Mouse (Mus musculus): ENCODE data around the gene Ncbp2. TPM values are rescaled to one million over a fixed set of nuclear protein-coding genes. Genes with fewer than 3 reads are reported as not detected.

Ncbp2 gene
- polyA plus RNA-seq, 1 experiment = 34.4 TPM

DNA sequence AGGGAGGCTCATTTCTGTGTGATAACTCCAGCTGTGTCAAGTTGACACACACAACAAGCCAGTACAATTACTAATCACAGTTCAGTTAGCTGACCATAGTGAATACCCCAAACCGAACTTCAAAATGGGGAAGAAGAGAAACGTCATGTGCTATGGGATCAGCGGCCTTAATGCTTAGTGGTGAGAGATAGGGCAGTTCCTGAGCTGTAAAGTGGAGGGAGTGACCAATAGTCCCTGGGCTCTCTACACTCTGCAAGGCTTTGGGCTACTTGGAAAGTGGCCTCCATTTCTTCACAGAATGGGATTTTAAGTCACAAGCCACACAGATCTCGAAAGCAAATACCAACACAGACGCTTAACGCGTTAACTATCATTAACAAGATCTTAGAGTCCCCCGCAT is 980 bp upstream of the Ncbp2 start:
- Histone ChIP-seq H3K79me3 (ENCODE audit: low read depth) (peaks cover 53% of the 10 kb centered on the region), H3K36me3 (ENCODE audit: control insufficient read depth, insufficient read depth) (peaks cover 11% of the 10 kb centered on the region), H3K27me3 (ENCODE audit: control insufficient read depth, insufficient read depth, insufficient read length) (no peaks in the 10 kb centered on the region), H3K79me2 (ENCODE audit: control insufficient read depth, insufficient read depth) (peaks cover 73% of the 10 kb centered on the region), H3K4me3 (ENCODE audit: insufficient read depth, poor library complexity, severe bottlenecking) (peak overlapping the region; percentile 87), H3ac (ENCODE audit: control insufficient read depth, insufficient read length, low read depth) (peak overlapping the region; percentile 89)
- TF ChIP-seq FOSL1 (IDR thresholded peaks at IDR 0.05; ENCODE audit: insufficient read depth, low read length, poor library complexity, severe bottlenecking) (no peak), MYOD1 (IDR thresholded peaks at IDR 0.05; ENCODE audit: control insufficient read depth, insufficient read length, low read depth) (no peak), USF1 (IDR thresholded peaks at IDR 0.05; ENCODE audit: low read depth) (no peak), MYOG (IDR thresholded peaks at IDR 0.05; ENCODE audit: control insufficient read depth, extremely low read depth, insufficient read length) (no peak), CEBPB (IDR thresholded peaks at IDR 0.05; ENCODE audit: low read depth) (no peak), CTCF (IDR thresholded peaks at IDR 0.05; ENCODE audit: control insufficient read depth, insufficient read depth, insufficient read length) (no peak), MAX (IDR thresholded peaks at IDR 0.05) (no peak)

DNA sequence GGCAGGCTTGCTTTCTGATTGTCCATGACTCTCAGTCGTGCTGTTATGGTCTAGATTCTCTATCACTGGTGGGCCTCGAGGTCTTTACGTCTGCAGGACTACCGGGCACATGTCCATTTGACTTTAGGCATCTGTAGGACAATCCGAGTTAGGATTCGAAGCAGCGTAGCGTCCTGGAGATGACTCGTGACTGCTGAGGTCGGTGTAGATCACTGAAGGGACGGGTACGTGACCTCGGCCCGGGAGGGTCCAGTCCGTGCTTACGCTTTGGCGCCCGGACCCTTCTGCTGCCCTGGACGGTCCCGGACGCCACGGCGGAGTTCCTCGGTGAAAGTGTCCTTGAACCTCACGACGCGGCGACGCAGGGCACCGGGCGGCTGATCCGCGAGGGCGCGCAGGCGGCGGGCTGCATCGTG is 404 bp upstream of the Ncbp2 start:
- TF ChIP-seq MAX (IDR thresholded peaks at IDR 0.05) (no peak), CTCF (IDR thresholded peaks at IDR 0.05; ENCODE audit: control insufficient read depth, insufficient read depth, insufficient read length) (no peak), CEBPB (IDR thresholded peaks at IDR 0.05; ENCODE audit: low read depth) (no peak), FOSL1 (IDR thresholded peaks at IDR 0.05; ENCODE audit: insufficient read depth, low read length, poor library complexity, severe bottlenecking) (no peak), MYOG (IDR thresholded peaks at IDR 0.05; ENCODE audit: control insufficient read depth, extremely low read depth, insufficient read length) (no peak)
- no peaks in the 10 kb centered on the region for H3K27me3 ChIP-seq (ENCODE audit: control insufficient read depth, insufficient read depth, insufficient read length)
- peak overlapping the region; percentile 87 for H3K4me3 ChIP-seq (ENCODE audit: insufficient read depth, poor library complexity, severe bottlenecking)
- H3K79me2 ChIP-seq (ENCODE audit: control insufficient read depth, insufficient read depth) = peaks cover 79% of the 10 kb centered on the region
- H3ac ChIP-seq (ENCODE audit: control insufficient read depth, insufficient read length, low read depth) = peak overlapping the region; percentile 89
- H3K79me3 ChIP-seq (ENCODE audit: low read depth) = peaks cover 53% of the 10 kb centered on the region
- H3K36me3 ChIP-seq (ENCODE audit: control insufficient read depth, insufficient read depth) = peaks cover 11% of the 10 kb centered on the region

DNA sequence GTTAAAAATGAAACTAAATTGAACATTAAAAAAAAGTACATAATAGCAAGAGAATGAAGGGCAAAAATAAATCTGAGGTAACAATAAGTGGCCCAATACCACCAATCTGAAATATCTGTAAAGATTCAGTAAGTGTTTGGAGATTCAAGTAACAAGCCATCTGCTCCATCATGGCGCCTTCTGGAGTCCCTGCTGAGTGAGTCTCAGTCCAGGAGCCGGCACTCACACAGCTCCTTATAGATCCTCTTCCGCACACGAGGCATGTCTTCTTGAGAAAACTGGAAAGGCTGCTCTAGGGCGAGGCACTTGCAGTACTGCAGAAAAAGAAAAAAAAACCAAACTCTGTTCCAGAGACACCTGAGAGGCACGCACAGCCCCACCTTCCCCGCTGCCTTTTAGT is 14.9 kb downstream of the Ncbp2 start:
- TF ChIP-seq MYOG (IDR thresholded peaks at IDR 0.05; ENCODE audit: control insufficient read depth, extremely low read depth, insufficient read length) (no peak), FOSL1 (IDR thresholded peaks at IDR 0.05; ENCODE audit: insufficient read depth, low read length, poor library complexity, severe bottlenecking) (no peak), MYOD1 (IDR thresholded peaks at IDR 0.05; ENCODE audit: control insufficient read depth, insufficient read length, low read depth) (no peak), MAX (IDR thresholded peaks at IDR 0.05) (no peak), CEBPB (IDR thresholded peaks at IDR 0.05; ENCODE audit: low read depth) (no peak), CTCF (IDR thresholded peaks at IDR 0.05; ENCODE audit: control insufficient read depth, insufficient read depth, insufficient read length) (no peak), USF1 (IDR thresholded peaks at IDR 0.05; ENCODE audit: low read depth) (no peak)
- Histone ChIP-seq H3K36me3 (ENCODE audit: control insufficient read depth, insufficient read depth) (peaks cover 83% of the 10 kb centered on the region), H3ac (ENCODE audit: control insufficient read depth, insufficient read length, low read depth) (no peak overlapping the region), H3K79me3 (ENCODE audit: low read depth) (no peaks in the 10 kb centered on the region), H3K27me3 (ENCODE audit: control insufficient read depth, insufficient read depth, insufficient read length) (no peaks in the 10 kb centered on the region), H3K79me2 (ENCODE audit: control insufficient read depth, insufficient read depth) (no peaks in the 10 kb centered on the region), H3K4me3 (ENCODE audit: insufficient read depth, poor library complexity, severe bottlenecking) (no peak overlapping the region)

DNA sequence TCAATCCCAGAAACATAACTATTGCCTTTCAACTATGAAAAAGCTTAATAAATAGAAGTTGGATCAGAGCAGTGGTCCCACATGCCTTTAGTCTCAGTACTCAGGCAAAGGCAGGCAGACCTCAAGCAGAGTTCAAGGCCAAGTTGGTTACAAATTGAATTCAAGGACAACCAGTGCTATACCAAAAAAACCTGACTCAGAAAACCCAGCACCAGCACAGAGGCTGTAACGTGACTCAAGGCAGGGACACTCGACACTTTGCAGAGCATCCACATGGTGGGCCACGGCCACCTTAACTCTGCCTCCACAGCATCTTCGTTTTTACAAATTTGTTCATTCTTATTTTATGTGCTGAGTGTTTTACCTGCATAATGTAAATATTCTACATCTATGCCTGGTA is 26.9 kb downstream of the Ncbp2 start:
- H3K79me2 ChIP-seq (ENCODE audit: control insufficient read depth, insufficient read depth) = no peaks in the 10 kb centered on the region
- no peaks in the 10 kb centered on the region for H3K27me3 ChIP-seq (ENCODE audit: control insufficient read depth, insufficient read depth, insufficient read length)
- no peak overlapping the region for H3ac ChIP-seq (ENCODE audit: control insufficient read depth, insufficient read length, low read depth)
- H3K79me3 ChIP-seq (ENCODE audit: low read depth) = no peaks in the 10 kb centered on the region
- peaks cover 60% of the 10 kb centered on the region for H3K36me3 ChIP-seq (ENCODE audit: control insufficient read depth, insufficient read depth)
- no peak for TF ChIP-seq MAX (IDR thresholded peaks at IDR 0.05)
- no peak for TF ChIP-seq MYOG (IDR thresholded peaks at IDR 0.05; ENCODE audit: control insufficient read depth, extremely low read depth, insufficient read length)
- TF ChIP-seq MYOD1 (IDR thresholded peaks at IDR 0.05; ENCODE audit: control insufficient read depth, insufficient read length, low read depth) = no peak
- TF ChIP-seq CTCF (IDR thresholded peaks at IDR 0.05; ENCODE audit: control insufficient read depth, insufficient read depth, insufficient read length) = no peak
- no peak for TF ChIP-seq USF1 (IDR thresholded peaks at IDR 0.05; ENCODE audit: low read depth)
- no peak overlapping the region for H3K4me3 ChIP-seq (ENCODE audit: insufficient read depth, poor library complexity, severe bottlenecking)

DNA sequence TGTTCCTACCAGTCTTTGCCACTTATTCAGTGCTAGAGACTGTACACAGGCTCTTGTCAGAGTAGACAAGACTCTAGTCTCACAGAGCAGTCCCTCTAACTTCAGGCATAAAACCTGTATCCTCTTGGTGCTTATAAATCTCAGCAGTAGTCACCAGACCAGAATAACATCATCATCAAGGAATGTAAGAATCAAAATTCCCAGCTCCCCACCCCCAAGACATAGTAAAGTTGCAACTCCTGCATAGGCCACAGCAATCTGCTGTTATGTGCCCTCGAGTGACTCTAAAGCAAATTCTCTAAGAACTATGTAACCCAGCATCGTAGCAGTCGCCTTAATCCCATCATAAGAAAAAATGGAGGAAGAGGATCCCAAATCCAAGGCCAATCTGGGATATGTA is 31.2 kb downstream of the Ncbp2 start:
- Histone ChIP-seq H3K36me3 (ENCODE audit: control insufficient read depth, insufficient read depth) (peaks cover 55% of the 10 kb centered on the region), H3K79me3 (ENCODE audit: low read depth) (no peaks in the 10 kb centered on the region), H3ac (ENCODE audit: control insufficient read depth, insufficient read length, low read depth) (no peak overlapping the region), H3K79me2 (ENCODE audit: control insufficient read depth, insufficient read depth) (no peaks in the 10 kb centered on the region), H3K27me3 (ENCODE audit: control insufficient read depth, insufficient read depth, insufficient read length) (no peaks in the 10 kb centered on the region), H3K4me3 (ENCODE audit: insufficient read depth, poor library complexity, severe bottlenecking) (no peak overlapping the region)
- no peak for TF ChIP-seq USF1 (IDR thresholded peaks at IDR 0.05; ENCODE audit: low read depth)
- no peak for TF ChIP-seq MYOD1 (IDR thresholded peaks at IDR 0.05; ENCODE audit: control insufficient read depth, insufficient read length, low read depth)
- TF ChIP-seq CEBPB (IDR thresholded peaks at IDR 0.05; ENCODE audit: low read depth) = no peak
- no peak for TF ChIP-seq CTCF (IDR thresholded peaks at IDR 0.05; ENCODE audit: control insufficient read depth, insufficient read depth, insufficient read length)
- TF ChIP-seq FOSL1 (IDR thresholded peaks at IDR 0.05; ENCODE audit: insufficient read depth, low read length, poor library complexity, severe bottlenecking) = no peak
- no peak for TF ChIP-seq MAX (IDR thresholded peaks at IDR 0.05)
- no peak for TF ChIP-seq MYOG (IDR thresholded peaks at IDR 0.05; ENCODE audit: control insufficient read depth, extremely low read depth, insufficient read length)

DNA sequence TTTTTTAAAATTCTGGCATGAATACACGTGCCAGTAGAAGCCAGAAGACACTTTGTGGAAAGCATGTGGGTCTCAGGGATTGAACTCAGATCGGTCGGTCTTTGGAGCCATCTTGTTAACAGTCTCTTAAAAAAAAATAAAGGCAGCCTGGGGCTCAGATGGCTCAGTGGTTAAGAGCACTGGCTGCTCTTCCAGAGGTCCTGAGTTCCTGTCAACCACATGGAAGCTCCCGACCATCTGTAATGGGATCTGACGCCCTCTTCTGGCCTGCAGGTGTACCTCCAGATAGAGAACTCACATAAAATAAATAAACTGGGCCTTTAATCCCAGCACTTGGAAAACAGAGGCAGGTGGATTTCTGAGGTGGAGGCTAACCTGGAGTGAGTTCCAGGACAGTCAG is 32.6 kb downstream of the Ncbp2 start:
- no peak overlapping the region for H3K4me3 ChIP-seq (ENCODE audit: insufficient read depth, poor library complexity, severe bottlenecking)
- H3K27me3 ChIP-seq (ENCODE audit: control insufficient read depth, insufficient read depth, insufficient read length) = no peaks in the 10 kb centered on the region
- TF ChIP-seq MAX (IDR thresholded peaks at IDR 0.05) (no peak), USF1 (IDR thresholded peaks at IDR 0.05; ENCODE audit: low read depth) (no peak), MYOD1 (IDR thresholded peaks at IDR 0.05; ENCODE audit: control insufficient read depth, insufficient read length, low read depth) (no peak), CTCF (IDR thresholded peaks at IDR 0.05; ENCODE audit: control insufficient read depth, insufficient read depth, insufficient read length) (no peak), MYOG (IDR thresholded peaks at IDR 0.05; ENCODE audit: control insufficient read depth, extremely low read depth, insufficient read length) (no peak), FOSL1 (IDR thresholded peaks at IDR 0.05; ENCODE audit: insufficient read depth, low read length, poor library complexity, severe bottlenecking) (no peak), CEBPB (IDR thresholded peaks at IDR 0.05; ENCODE audit: low read depth) (no peak)
- peaks cover 1% of the 10 kb centered on the region for H3K79me2 ChIP-seq (ENCODE audit: control insufficient read depth, insufficient read depth)
- peaks cover 48% of the 10 kb centered on the region for H3K36me3 ChIP-seq (ENCODE audit: control insufficient read depth, insufficient read depth)
- H3ac ChIP-seq (ENCODE audit: control insufficient read depth, insufficient read length, low read depth) = no peak overlapping the region
- H3K79me3 ChIP-seq (ENCODE audit: low read depth) = no peaks in the 10 kb centered on the region

Data from C2C12 (cell line).